Mouse (Mus musculus) thymus, adult 18-20 months (tissue): ENCODE measurements around the gene Smg1.

Experiments
- DNase-seq, 2 experiments: peaks; one replicate each; pipeline ENCODE4 v3.0.0; 2022; ENCODE audit warnings: mixed read lengths in 2 of 2

The Smg1 gene

GRCm38 (mm10) chr7:118243453-118244385 lies at the start of gene Smg1:
Smg1 (minus strand) TSS chr7:118243670.
- DNase-seq, result peak; percentile 99

- DNase-seq, result no peak
Observed at GRCm38 (mm10) chr7:118283186-118283585, 39.7 kb upstream of the Smg1 start.

- no peak for DNase-seq
Observed at GRCm38 (mm10) chr7:118282543-118282942, 39.1 kb upstream of the Smg1 start.

GRCm38 (mm10) chr7:118279521-118279920 lies 36.1 kb upstream of the Smg1 start:
- no peak for DNase-seq

GRCm38 (mm10) chr7:118277335-118277910 lies 34.0 kb upstream of the Smg1 start:
- DNase-seq, result no peak

GRCm38 (mm10) chr7:118276684-118277334 lies 33.3 kb upstream of the Smg1 start:
- no peak for DNase-seq

- DNase-seq, result peak in 1 of 2 experiments; percentile 62
Observed at GRCm38 (mm10) chr7:118275265-118275664, 31.8 kb upstream of the Smg1 start.

GRCm38 (mm10) chr7:118274851-118275250 lies 31.4 kb upstream of the Smg1 start:
- DNase-seq, result peak; percentile 45 to 65

- DNase-seq, result no peak
Observed at GRCm38 (mm10) chr7:118274169-118274568, 30.7 kb upstream of the Smg1 start.

GRCm38 (mm10) chr7:118266099-118266498 lies 22.6 kb upstream of the Smg1 start:
- DNase-seq, result no peak

- DNase-seq, result no peak
Observed at GRCm38 (mm10) chr7:118263606-118264005, 20.1 kb upstream of the Smg1 start.

GRCm38 (mm10) chr7:118262409-118262808 lies 18.9 kb upstream of the Smg1 start:
- DNase-seq, result peak; percentile 64 to 84

GRCm38 (mm10) chr7:118259676-118260305 lies 16.3 kb upstream of the Smg1 start:
- DNase-seq, result peak; percentile 46 to 66

- no peak for DNase-seq
Observed at GRCm38 (mm10) chr7:118258451-118258850, 15.0 kb upstream of the Smg1 start.

- DNase-seq, result no peak
Observed at GRCm38 (mm10) chr7:118256740-118257139, 13.3 kb upstream of the Smg1 start.

GRCm38 (mm10) chr7:118254460-118254859 lies 11.0 kb upstream of the Smg1 start:
- DNase-seq, result no peak

GRCm38 (mm10) chr7:118254015-118254414 lies 10.5 kb upstream of the Smg1 start:
- DNase-seq, result peak; percentile 37 to 68

- no peak for DNase-seq
Observed at GRCm38 (mm10) chr7:118252979-118253378, 9.5 kb upstream of the Smg1 start.

GRCm38 (mm10) chr7:118252349-118252748 lies 8.9 kb upstream of the Smg1 start:
- DNase-seq, result no peak

- no peak for DNase-seq
Observed at GRCm38 (mm10) chr7:118251392-118252170, 8.1 kb upstream of the Smg1 start.

- no peak for DNase-seq
Observed at GRCm38 (mm10) chr7:118250482-118251160, 7.2 kb upstream of the Smg1 start.

- no peak for DNase-seq
Observed at GRCm38 (mm10) chr7:118249563-118249962, 6.1 kb upstream of the Smg1 start.
